Mouse (Mus musculus): Measurements from ENCODE around the gene Ankrd13a.

DNA sequence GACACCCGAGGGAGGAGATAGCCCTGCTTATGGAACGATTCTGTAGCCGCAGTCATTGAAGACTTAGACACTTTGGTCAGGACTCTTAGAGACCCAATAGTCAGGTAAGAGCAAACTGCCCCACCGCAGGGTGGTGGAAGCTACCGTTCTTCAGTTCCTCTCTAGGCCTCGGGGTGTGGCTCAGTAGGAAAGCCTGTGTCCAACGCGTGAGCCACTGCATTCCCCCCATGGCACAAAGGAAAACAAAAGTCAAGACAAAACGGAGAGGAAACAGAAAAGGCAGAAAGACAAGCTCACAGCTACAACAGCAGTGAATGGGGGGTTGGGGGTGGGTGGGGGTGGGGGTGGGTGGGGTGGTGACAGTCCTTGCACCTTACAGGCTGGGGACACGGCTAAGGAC is 22.1 kb upstream of the Ankrd13a start:
- TF ChIP-seq FLI1 (IDR thresholded peaks at IDR 0.05; ENCODE audit: low read length) (no peak), GATA1 (IDR thresholded peaks at IDR 0.05; ENCODE audit: borderline replicate concordance, low read length) (no peak)
